Mouse (Mus musculus) kidney, embryonic 16.5 days (tissue): ENCODE results near the gene Itgav. TPM values are rescaled to one million over a fixed set of nuclear protein-coding genes. Genes with fewer than 3 reads are reported as not detected.

ENCODE experiments used
- ATAC-seq: fragments of 200-750 bp; cut with Nextera tagmentation; 2 replicates; pipeline ENCODE4 v1.8.0; 2017; ENCODE audit warnings: moderate TSS enrichment; ENCODE audit not compliant: low FRiP score, low TSS enrichment
- H3K27ac ChIP-seq: fragments of 300-500 bp; sonication (generic); 2 replicates; pipeline ENCODE4 v1.5.1; 2014; ENCODE audit warnings: low read length
- H3K27me3 ChIP-seq: fragments of 300-500 bp; sonication (generic); 2 replicates; pipeline ENCODE4 v1.6.1; 2014; ENCODE audit warnings: low read length, control low read depth, mixed read lengths; ENCODE audit not compliant: insufficient read depth
- H3K36me3 ChIP-seq: fragments of 300-500 bp; sonication (generic); 2 replicates; pipeline ENCODE4 v1.6.1; 2014; ENCODE audit warnings: low read length, control low read depth, mixed read lengths; ENCODE audit not compliant: insufficient read depth
- H3K4me1 ChIP-seq: fragments of 300-500 bp; sonication (generic); 2 replicates; pipeline ENCODE4 v1.6.1; 2014; ENCODE audit warnings: low read length, control low read depth, mixed read lengths; ENCODE audit not compliant: insufficient read depth
- H3K4me2 ChIP-seq: fragments of 300-500 bp; sonication (generic); replicated peaks from 2 replicates; pipeline ENCODE4 v1.6.1; 2014; ENCODE audit warnings: low read depth, low read length
- H3K4me3 ChIP-seq: fragments of 300-500 bp; sonication (generic); 2 replicates; pipeline ENCODE4 v1.5.1; 2014; ENCODE audit warnings: mild to moderate bottlenecking, low read length
- H3K9ac ChIP-seq: fragments of 300-500 bp; sonication (generic); replicated peaks from 2 replicates; pipeline ENCODE4 v1.6.1; 2014; ENCODE audit warnings: low read length
- H3K9me3 ChIP-seq: fragments of 300-500 bp; sonication (generic); 2 replicates; pipeline ENCODE4 v1.6.1; 2016; ENCODE audit warnings: low read length, control low read depth
- WGBS: fragments of 180-500 bp; shearing (Covaris S2); extraction: QIAGEN DNeasy Blood & Tissue Kit; methylation state at CpG from one replicate; pipeline ENCODE4 v1.1.7; 2014; 5-methylcytosine and 5-hydroxymethylcytosine counted together
- polyA plus RNA-seq: library from polyadenylated mRNA; unstranded; fragments of >200 nt; fragmentation: Nextera tagmentation; extraction: Ambion mirVana; gene quantifications from 2 replicates; pipeline ENCODE4 v1.2.1, GENCODE M21; 2015

The Itgav gene
- polyA plus RNA-seq, 1 experiment from 2014 or later, result 77.1 TPM

- no peaks in the 10 kb centered on the region for H3K27me3 ChIP-seq
- 0 out of 2 replicates have a peak, but pooled peaks cover under 1% of the 10 kb centered on the region for H3K4me1 ChIP-seq
- no peaks in the 10 kb centered on the region for H3K9me3 ChIP-seq
- H3K4me2 ChIP-seq, result no peak overlapping the region
- H3K36me3 ChIP-seq, result peaks cover 43% of the 10 kb centered on the region
- H3K9ac ChIP-seq, result no peak overlapping the region
- peak; percentile 67; the same call in 1 of the 2 replicates for ATAC-seq
- WGBS, result 56% methylated on average over 7 of the region's 7 CpGs
- H3K27ac ChIP-seq, result no peak overlapping the region
- H3K4me3 ChIP-seq, result no peak overlapping the region
Observed at GRCm38 (mm10) chr2:83771155-83771812, 47.1 kb downstream of the Itgav start.

GRCm38 (mm10) chr2:83791330-83792073, 67.3 kb downstream of the Itgav start:
- Histone ChIP-seq H3K4me2 (no peak overlapping the region), H3K4me1 (no peaks in the 10 kb centered on the region), H3K27ac (no peak overlapping the region), H3K9me3 (no peaks in the 10 kb centered on the region), H3K4me3 (no peak overlapping the region), H3K36me3 (peaks cover 37% of the 10 kb centered on the region), H3K27me3 (no peaks in the 10 kb centered on the region), H3K9ac (no peak overlapping the region)
- no peak for ATAC-seq
- WGBS, result 88% methylated on average over 20 of the region's 20 CpGs

GRCm38 (mm10) chr2:83792102-83792501, 67.9 kb downstream of the Itgav start:
- no peak for ATAC-seq
- Histone ChIP-seq H3K36me3 (peaks cover 43% of the 10 kb centered on the region), H3K4me3 (no peak overlapping the region), H3K4me1 (no peaks in the 10 kb centered on the region), H3K27me3 (no peaks in the 10 kb centered on the region), H3K4me2 (no peak overlapping the region), H3K9me3 (no peaks in the 10 kb centered on the region), H3K9ac (no peak overlapping the region), H3K27ac (no peak overlapping the region)
- WGBS, result 94% methylated on average over 4 of the region's 4 CpGs

- no peak overlapping the region for H3K9ac ChIP-seq
- H3K27me3 ChIP-seq, result no peaks in the 10 kb centered on the region
- H3K9me3 ChIP-seq, result no peaks in the 10 kb centered on the region
- peaks cover 55% of the 10 kb centered on the region for H3K36me3 ChIP-seq
- H3K4me1 ChIP-seq, result no peaks in the 10 kb centered on the region
- WGBS, result 74% methylated on average over 4 of the region's 4 CpGs
- no peak overlapping the region for H3K4me3 ChIP-seq
- H3K27ac ChIP-seq, result no peak overlapping the region
- no peak for ATAC-seq
- H3K4me2 ChIP-seq, result no peak overlapping the region
Observed at GRCm38 (mm10) chr2:83795766-83796165, 71.6 kb downstream of the Itgav start.

GRCm38 (mm10) chr2:83797902-83798497, 73.8 kb downstream of the Itgav start:
- no peak for ATAC-seq
- H3K9ac ChIP-seq, result no peak overlapping the region
- peaks cover 62% of the 10 kb centered on the region for H3K36me3 ChIP-seq
- H3K9me3 ChIP-seq, result no peaks in the 10 kb centered on the region
- no peaks in the 10 kb centered on the region for H3K4me1 ChIP-seq
- no peaks in the 10 kb centered on the region for H3K27me3 ChIP-seq
- no peak overlapping the region for H3K4me2 ChIP-seq
- no peak overlapping the region for H3K4me3 ChIP-seq
- WGBS, result 85% methylated on average over 9 of the region's 9 CpGs
- H3K27ac ChIP-seq, result no peak overlapping the region

GRCm38 (mm10) chr2:83812483-83813272, 88.5 kb downstream of the Itgav start, which contains the start of gene Fam171b:
TSS of gene Fam171b (plus strand) at chr2:83812636.
- ATAC-seq, result peak; percentile 93
- WGBS, result under 1% methylated on average over 57 of the region's 63 CpGs

GRCm38 (mm10) chr2:83813273-83813892, 89.2 kb downstream of the Itgav start:
- Histone ChIP-seq H3K4me2 (peak overlapping the region; percentile 97), H3K4me3 (peak overlapping the region; percentile 79), H3K27ac (no peak overlapping the region), H3K27me3 (peaks cover 5% of the 10 kb centered on the region; the same call in 1 of the 2 replicates), H3K9me3 (no peaks in the 10 kb centered on the region), H3K9ac (no peak overlapping the region), H3K4me1 (peaks cover 13% of the 10 kb centered on the region; the same call in 1 of the 2 replicates), H3K36me3 (no peaks in the 10 kb centered on the region)
- ATAC-seq, result no peak; the same call in 1 of the 2 replicates
- 14% methylated on average over 10 of the region's 10 CpGs for WGBS

More at GRCm38 (mm10) chr2:83812483-83813272, 88.5 kb downstream of the Itgav start, which contains the start of gene Fam171b:
- Histone ChIP-seq H3K4me1 (peaks cover 13% of the 10 kb centered on the region; the same call in 1 of the 2 replicates), H3K4me2 (peak within 1 kb of the TSS; percentile 97), H3K4me3 (peak within 1 kb of the TSS; percentile 79), H3K27ac (no peak within 1 kb of the TSS), H3K9ac (peak within 1 kb of the TSS; percentile 74), H3K27me3 (peaks cover 5% of the 10 kb centered on the region; the same call in 1 of the 2 replicates), H3K36me3 (no peaks in the 10 kb centered on the region), H3K9me3 (no peaks in the 10 kb centered on the region)

GRCm38 (mm10) chr2:83814009-83814408, 89.8 kb downstream of the Itgav start:
- Histone ChIP-seq H3K9ac (no peak overlapping the region), H3K36me3 (no peaks in the 10 kb centered on the region), H3K27me3 (peaks cover 5% of the 10 kb centered on the region; the same call in 1 of the 2 replicates), H3K4me3 (peak overlapping the region; percentile 6; the same call in 1 of the 2 replicates), H3K9me3 (no peaks in the 10 kb centered on the region), H3K27ac (no peak overlapping the region), H3K4me1 (peaks cover 13% of the 10 kb centered on the region; the same call in 1 of the 2 replicates), H3K4me2 (peak overlapping the region; percentile 97; the same call in 1 of the 2 replicates)
- WGBS, result 30% methylated on average over 6 of the region's 6 CpGs
- no peak for ATAC-seq

- Histone ChIP-seq H3K27ac (no peak overlapping the region), H3K4me3 (no peak overlapping the region), H3K36me3 (no peaks in the 10 kb centered on the region), H3K4me1 (peaks cover 13% of the 10 kb centered on the region; the same call in 1 of the 2 replicates), H3K9ac (no peak overlapping the region), H3K9me3 (no peaks in the 10 kb centered on the region), H3K27me3 (peaks cover 5% of the 10 kb centered on the region; the same call in 1 of the 2 replicates), H3K4me2 (no peak overlapping the region)
- 48% methylated on average over 6 of the region's 6 CpGs for WGBS
- ATAC-seq, result no peak
Observed at GRCm38 (mm10) chr2:83816147-83816546, 92.0 kb downstream of the Itgav start.
